Mouse (Mus musculus) cortical plate, adult 2 months (tissue): ENCODE measurements around the gene Fam198a.

Experiments
- CTCF ChIP-seq: fragments of 200-500 bp; IDR thresholded peaks from 2 replicates; pipeline ENCODE4 v1.5.1; 2011; ENCODE audit warnings: mild to moderate bottlenecking, control low read depth, low read length; ENCODE audit not compliant: insufficient read depth; ENCODE audit errors: extremely low read depth
- POLR2A ChIP-seq: fragments of 200-500 bp; IDR thresholded peaks from 2 replicates; pipeline ENCODE4 v1.6.1; 2011; ENCODE audit warnings: mild to moderate bottlenecking, low read length, control low read depth; ENCODE audit not compliant: insufficient read depth; ENCODE audit errors: extremely low read depth

DNA sequence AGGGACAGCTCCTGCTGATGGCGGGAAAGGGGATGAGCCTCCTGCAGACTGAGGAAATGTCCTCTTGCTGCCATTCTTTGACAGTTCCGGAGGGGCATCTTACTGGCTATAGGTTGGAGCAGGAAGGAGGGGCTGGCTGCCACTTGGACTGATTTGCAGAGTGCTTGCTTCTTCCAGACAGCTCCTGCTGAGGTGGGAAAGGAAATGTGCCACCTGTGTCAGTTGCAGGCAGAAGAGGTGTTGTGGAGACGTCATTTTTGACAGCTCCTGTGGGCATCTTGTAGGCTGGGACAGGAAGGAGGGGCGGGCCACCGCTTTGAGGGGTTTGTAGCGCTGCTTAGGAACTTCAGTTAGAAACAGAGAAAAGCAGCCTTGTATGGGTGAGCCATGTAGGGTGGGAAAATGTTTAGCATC is 13.3 kb upstream of the Fam198a start:
- TF ChIP-seq POLR2A (no peak), CTCF (no peak)
